Mouse (Mus musculus) limb, embryonic 15.5 days (tissue): ENCODE results near the gene Paqr9. TPM values are rescaled to one million over a fixed set of nuclear protein-coding genes. Genes with fewer than 3 reads are reported as not detected.

Source experiments
- ATAC-seq: fragments of 200-750 bp; cut with Nextera tagmentation; 2 replicates; pipeline ENCODE4 v1.8.0; 2017; ENCODE audit warnings: low read depth, moderate TSS enrichment; ENCODE audit not compliant: insufficient number of reproducible peaks, low FRiP score, low TSS enrichment
- H3K27ac ChIP-seq: fragments of 300-500 bp; sonication (generic); 2 replicates; pipeline ENCODE4 v1.5.1; 2015; ENCODE audit warnings: moderate library complexity, mild to moderate bottlenecking, inconsistent platforms
- H3K27me3 ChIP-seq: fragments of 300-500 bp; sonication (generic); 2 replicates; pipeline ENCODE4 v1.6.1; 2015; ENCODE audit warnings: inconsistent platforms
- H3K36me3 ChIP-seq: fragments of 300-500 bp; sonication (generic); 2 replicates; pipeline ENCODE4 v1.6.1; 2015; ENCODE audit warnings: inconsistent platforms
- H3K4me1 ChIP-seq: fragments of 300-500 bp; sonication (generic); 2 replicates; pipeline ENCODE4 v1.6.1; 2015; ENCODE audit warnings: inconsistent platforms
- H3K4me2 ChIP-seq: fragments of 300-500 bp; sonication (generic); 2 replicates; pipeline ENCODE4 v1.6.1; 2015; ENCODE audit warnings: mild to moderate bottlenecking, inconsistent platforms
- H3K4me3 ChIP-seq: fragments of 300-500 bp; sonication (generic); 2 replicates; pipeline ENCODE4 v1.5.1; 2015; ENCODE audit warnings: mild to moderate bottlenecking, inconsistent platforms
- H3K9ac ChIP-seq: fragments of 300-500 bp; sonication (generic); 2 replicates; pipeline ENCODE4 v1.6.1; 2015; ENCODE audit warnings: inconsistent platforms
- H3K9me3 ChIP-seq: fragments of 300-500 bp; sonication (generic); 2 replicates; pipeline ENCODE4 v1.6.1; 2016; ENCODE audit warnings: inconsistent platforms
- WGBS: fragments of 180-500 bp; shearing (Covaris S2); methylation state at CpG from one replicate; pipeline ENCODE4 v1.1.7; 2015; 5-methylcytosine and 5-hydroxymethylcytosine counted together
- polyA plus RNA-seq: library from polyadenylated mRNA; unstranded; fragments of >200 nt; fragmentation: Nextera tagmentation; extraction: Ambion mirVana; gene quantifications from 2 replicates; pipeline ENCODE4 v1.2.1, GENCODE M21; 2015

Gene Paqr9
- polyA plus RNA-seq, 1 experiment from 2014 or later = 0.15 TPM

DNA sequence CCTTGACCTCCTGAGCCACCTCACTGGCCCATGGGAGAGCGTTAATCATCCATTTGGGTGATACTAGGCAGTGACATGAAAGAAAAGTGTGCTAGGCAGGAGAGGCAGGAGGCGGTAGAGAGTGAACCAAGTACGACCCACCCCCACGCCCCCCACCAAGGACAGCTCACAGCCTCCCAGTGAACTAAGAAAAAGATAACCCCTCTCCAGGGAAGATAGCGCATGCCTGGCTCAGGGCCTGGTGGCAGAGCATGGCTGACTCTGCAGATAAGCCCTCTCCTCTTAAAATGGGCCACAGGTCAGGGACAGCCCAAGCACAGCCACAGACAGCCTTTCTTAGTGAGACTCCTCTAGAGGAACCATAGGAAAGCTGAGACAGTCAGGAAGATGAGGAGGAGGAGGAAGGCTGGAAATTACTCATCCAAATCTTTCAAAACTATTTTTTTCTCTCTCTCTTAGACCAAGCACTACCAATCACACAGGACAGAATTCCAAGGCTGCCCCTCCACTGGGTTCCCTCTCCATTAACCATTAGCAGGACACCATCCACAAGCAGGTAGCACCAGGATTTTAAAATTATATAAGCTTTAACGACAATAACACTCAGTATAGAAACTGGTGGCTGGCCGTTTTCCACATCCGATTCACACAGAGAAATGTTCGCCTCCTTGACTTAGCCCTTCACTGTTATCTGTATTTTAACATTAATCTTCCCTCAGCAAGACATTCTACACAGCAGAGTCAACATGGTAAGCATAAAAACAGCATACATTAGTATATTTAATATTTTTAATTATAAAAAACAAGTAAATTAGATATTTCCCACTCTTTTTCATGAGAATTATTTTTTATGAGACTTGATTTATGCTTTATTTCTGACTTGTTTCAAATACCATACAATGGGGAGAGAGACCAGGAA, 8.3 kb upstream of the Paqr9 start:
- no peak overlapping the region for H3K4me3 ChIP-seq
- WGBS = 62% methylated on average over 9 of the region's 9 CpGs
- ATAC-seq = no peak
- H3K4me1 ChIP-seq = no peaks in the 10 kb centered on the region
- H3K9me3 ChIP-seq = no peaks in the 10 kb centered on the region
- peaks cover 6% of the 10 kb centered on the region for H3K27me3 ChIP-seq
- no peak overlapping the region for H3K4me2 ChIP-seq
- H3K36me3 ChIP-seq = no peaks in the 10 kb centered on the region
- H3K9ac ChIP-seq = no peak overlapping the region
- H3K27ac ChIP-seq = no peak overlapping the region

DNA sequence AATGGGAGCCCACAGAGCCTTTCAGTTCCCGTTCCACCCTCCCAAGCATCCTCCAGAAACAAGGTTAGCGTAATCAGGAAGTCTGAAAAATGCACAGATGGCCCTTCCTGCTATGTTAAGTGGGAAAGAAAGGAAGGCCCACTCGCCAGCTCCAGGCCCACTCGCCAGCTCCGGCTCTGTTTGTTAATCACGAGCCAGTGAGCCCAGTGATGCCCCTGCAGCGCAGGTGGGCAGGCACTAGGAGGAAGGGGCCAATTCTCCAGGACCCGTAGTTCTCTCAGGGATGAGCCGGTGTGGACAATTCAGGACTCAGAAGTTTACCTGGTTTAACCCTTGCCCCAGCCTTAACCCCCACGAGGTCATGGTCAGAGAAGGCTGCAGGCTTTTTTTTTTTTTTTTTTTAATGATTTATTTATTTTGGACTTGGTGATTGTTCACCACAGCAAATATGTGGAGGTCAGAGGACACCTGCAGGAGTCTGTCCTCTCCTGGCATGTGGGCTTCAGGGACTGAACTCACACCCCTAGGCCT, 7.2 kb upstream of the Paqr9 start:
- no peak overlapping the region for H3K4me3 ChIP-seq
- H3K27me3 ChIP-seq = peaks cover 13% of the 10 kb centered on the region
- H3K4me2 ChIP-seq = no peak overlapping the region
- H3K36me3 ChIP-seq = no peaks in the 10 kb centered on the region
- no peaks in the 10 kb centered on the region for H3K9me3 ChIP-seq
- WGBS = 67% methylated on average over 10 of the region's 10 CpGs
- no peak for ATAC-seq
- H3K4me1 ChIP-seq = no peaks in the 10 kb centered on the region
- no peak overlapping the region for H3K27ac ChIP-seq
- H3K9ac ChIP-seq = no peak overlapping the region

DNA sequence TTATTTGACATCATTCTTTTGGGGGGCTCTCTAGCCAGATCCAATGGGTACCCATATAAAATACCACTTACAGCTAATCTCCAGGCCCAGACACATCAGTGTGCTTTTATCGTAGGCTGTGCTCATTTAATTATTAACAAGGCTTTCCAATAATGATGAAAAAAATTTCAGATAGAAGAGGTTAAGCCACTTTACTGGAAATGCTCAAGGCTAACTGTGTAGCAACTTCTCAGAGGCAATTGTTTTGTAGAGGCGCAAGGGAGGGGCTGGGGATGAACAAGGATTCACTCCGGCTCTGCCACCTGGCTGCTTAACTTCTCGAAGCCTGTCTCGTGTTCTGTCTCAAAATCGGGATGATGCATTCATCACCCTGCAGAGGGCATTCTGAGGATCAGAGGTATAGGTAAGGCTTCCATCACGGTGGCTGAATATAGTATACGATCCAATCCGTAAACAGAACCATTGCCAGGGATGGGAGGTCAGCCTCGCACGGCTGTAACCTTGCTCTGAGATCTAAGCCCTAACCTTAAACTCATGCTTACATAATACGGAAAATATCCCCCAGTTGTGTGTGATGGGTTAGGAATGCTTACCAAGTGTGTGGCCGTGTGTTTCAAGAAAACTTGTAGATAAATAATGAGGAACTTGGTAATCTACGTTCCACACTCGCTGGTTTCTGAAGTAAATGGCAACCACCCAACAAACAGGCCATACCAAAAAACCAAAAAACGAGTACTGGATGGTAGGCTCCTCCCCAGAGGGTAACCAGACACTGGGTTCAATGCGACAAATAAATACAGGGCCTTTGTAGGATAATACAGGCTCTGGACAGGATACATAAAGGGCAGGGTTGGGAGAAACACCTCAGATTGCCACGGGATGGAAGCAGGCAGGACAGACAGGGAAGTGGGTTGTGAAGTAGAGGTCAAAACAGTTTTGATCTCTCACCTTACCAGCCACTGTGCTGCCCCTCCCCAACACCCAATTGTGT, 4.9 kb upstream of the Paqr9 start:
- Histone ChIP-seq H3K9me3 (no peaks in the 10 kb centered on the region), H3K4me2 (no peak overlapping the region), H3K27ac (no peak overlapping the region), H3K36me3 (no peaks in the 10 kb centered on the region), H3K9ac (no peak overlapping the region), H3K4me3 (no peak overlapping the region), H3K4me1 (peaks cover 9% of the 10 kb centered on the region), H3K27me3 (peaks cover 32% of the 10 kb centered on the region)
- 74% methylated on average over 18 of the region's 18 CpGs for WGBS
- no peak for ATAC-seq

DNA sequence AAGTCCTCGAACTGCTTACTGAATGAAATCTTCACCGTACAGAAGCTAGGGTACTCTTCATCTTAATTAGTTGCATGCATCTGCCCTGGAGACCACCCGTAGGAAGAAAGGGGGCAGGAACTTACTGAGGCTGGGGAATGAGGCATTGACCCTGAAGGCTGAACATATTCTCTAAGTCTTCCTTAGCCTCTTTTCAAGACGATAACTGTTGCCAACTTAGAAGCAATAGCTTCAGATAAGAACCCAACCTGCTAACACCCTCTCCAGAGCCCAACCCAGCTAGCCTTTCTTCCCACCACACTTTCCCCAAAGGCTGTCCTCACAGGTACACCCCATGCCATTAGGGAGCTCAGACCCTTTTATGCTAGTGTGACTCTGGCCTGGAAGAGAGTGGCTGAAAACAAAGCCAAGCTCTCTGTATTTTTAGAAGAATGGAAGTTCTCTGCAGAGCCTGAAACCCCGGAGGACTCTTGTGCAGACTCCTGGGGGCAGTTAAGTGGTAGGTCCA, 4.2 kb upstream of the Paqr9 start:
- Histone ChIP-seq H3K4me1 (peaks cover 15% of the 10 kb centered on the region), H3K27me3 (peaks cover 40% of the 10 kb centered on the region), H3K4me3 (no peak overlapping the region), H3K9me3 (no peaks in the 10 kb centered on the region), H3K27ac (no peak overlapping the region), H3K4me2 (no peak overlapping the region), H3K36me3 (no peaks in the 10 kb centered on the region), H3K9ac (no peak overlapping the region)
- WGBS = 67% methylated on average over 5 of the region's 5 CpGs
- ATAC-seq = no peak

DNA sequence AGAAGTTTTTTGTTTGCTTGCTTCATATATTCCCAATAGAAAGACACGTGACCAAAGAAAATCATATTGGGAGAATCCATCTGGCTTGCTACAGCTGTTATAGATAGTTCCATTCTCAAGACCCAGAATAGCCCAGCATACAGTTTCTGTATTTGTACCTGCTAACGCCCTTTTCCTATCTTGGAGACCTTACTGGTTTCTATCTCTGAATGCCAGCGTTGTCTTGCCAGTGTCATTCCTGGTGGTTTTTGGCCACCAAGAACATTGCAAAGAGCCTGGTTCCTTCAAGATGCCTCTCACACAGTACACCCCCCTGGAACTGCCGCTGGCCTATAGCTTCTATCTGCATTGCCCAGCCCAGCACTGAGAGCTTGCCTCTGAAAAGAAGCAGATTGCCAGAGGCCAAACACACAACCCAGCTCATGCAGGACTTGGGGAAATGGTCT, 3.4 kb upstream of the Paqr9 start:
- H3K9ac ChIP-seq = no peak overlapping the region
- peaks cover 48% of the 10 kb centered on the region for H3K27me3 ChIP-seq

DNA sequence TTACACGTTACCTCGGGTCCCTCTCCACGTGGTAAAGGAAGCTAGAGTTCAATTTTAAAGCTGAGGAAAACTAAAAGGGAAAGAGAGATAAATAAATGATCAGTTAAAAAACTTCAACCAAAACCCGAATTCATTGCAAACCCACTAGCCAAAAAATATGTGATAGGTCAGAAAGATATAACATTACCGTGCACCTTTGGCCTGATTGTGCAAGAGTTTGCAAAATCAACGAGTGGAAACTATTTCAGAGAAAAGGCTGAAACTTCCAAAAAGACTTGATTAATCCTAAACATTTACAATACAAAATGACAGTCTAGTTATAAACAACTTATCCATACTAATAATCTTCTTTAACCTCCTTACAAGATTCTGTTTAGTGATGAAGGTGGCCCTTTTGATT, 1.7 kb upstream of the Paqr9 start:
- H3K27me3 ChIP-seq = peaks cover 64% of the 10 kb centered on the region
- WGBS = 64% methylated on average over 6 of the region's 6 CpGs
- H3K27ac ChIP-seq = no peak overlapping the region

More for the DNA sequence above, 3.4 kb upstream of the Paqr9 start:
- Histone ChIP-seq H3K4me3 (no peak overlapping the region), H3K27ac (no peak overlapping the region), H3K9me3 (no peaks in the 10 kb centered on the region), H3K4me1 (peaks cover 17% of the 10 kb centered on the region), H3K4me2 (no peak overlapping the region), H3K36me3 (no peaks in the 10 kb centered on the region)
- WGBS = 84% methylated on average over 4 of the region's 4 CpGs
- ATAC-seq = no peak

DNA sequence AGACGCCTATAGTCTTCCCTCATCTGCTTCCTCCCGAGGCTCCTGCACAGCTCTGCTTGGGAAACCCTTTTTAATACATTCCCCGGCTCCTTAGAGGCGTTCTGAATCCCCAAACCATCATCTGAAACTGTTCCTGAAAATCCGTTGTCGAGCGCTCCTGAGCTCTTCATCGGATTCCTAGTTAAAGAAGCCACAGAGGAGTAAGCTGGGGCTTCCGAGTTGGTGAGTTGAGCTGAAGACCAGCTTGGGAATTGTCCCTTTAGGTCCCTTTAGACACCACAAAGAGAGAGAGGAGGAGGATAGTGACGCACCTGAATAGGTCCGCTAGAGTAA, 765 bp upstream of the Paqr9 start:
- 11% methylated on average over 11 of the region's 11 CpGs for WGBS

More for the DNA sequence above, 1.7 kb upstream of the Paqr9 start:
- Histone ChIP-seq H3K4me1 (peaks cover 17% of the 10 kb centered on the region), H3K9me3 (no peaks in the 10 kb centered on the region), H3K4me2 (no peak overlapping the region), H3K4me3 (no peak overlapping the region), H3K36me3 (no peaks in the 10 kb centered on the region), H3K9ac (no peak overlapping the region)
- ATAC-seq = no peak

DNA sequence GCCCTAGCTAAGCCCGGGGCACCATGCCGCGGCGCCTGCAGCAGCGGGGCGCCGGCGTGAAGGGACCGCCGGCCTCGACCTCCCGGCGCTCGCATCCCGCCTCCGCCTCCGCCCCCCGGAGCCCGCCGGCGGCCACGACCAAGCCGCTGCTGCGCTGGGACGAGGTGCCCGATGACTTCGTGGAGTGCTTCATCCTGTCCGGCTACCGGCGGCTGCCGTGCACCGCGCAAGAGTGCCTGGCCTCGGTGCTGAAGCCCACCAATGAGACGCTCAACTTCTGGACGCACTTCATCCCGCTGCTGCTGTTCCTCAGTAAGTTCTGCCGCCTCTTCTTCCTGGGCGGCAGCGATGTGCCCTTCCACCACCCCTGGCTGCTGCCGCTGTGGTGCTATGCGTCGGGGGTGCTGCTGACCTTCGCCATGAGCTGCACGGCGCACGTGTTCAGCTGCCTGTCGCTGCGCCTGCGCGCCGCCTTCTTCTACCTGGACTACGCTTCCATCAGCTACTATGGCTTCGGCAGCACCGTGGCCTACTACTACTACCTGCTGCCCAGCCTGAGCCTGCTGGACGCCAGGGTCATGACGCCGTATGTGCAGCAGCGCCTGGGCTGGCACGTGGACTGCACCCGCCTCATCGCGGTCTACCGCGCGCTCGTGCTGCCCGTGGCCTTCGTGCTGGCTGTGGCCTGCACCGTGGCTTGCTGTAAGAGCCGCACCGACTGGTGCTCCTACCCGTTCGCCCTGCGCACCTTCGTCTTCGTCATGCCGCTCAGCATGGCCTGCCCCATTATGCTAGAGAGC, 679 bp downstream of the Paqr9 start:
- peak overlapping the region; percentile 64 for H3K4me3 ChIP-seq
- peak; percentile 48; the same call in 1 of the 2 replicates for ATAC-seq
- H3K27ac ChIP-seq = no peak overlapping the region
- WGBS = 10% methylated on average over 78 of the region's 78 CpGs
- peak overlapping the region; percentile 98 for H3K4me2 ChIP-seq
- H3K27me3 ChIP-seq = peaks cover 78% of the 10 kb centered on the region
- peak overlapping the region; percentile 42 for H3K9ac ChIP-seq
- H3K36me3 ChIP-seq = no peaks in the 10 kb centered on the region
- H3K4me1 ChIP-seq = peaks cover 17% of the 10 kb centered on the region
- H3K9me3 ChIP-seq = no peaks in the 10 kb centered on the region

More for the DNA sequence above, 765 bp upstream of the Paqr9 start:
- no peak overlapping the region for H3K27ac ChIP-seq
- H3K9me3 ChIP-seq = no peaks in the 10 kb centered on the region
- H3K27me3 ChIP-seq = peaks cover 72% of the 10 kb centered on the region
- H3K9ac ChIP-seq = no peak overlapping the region
- H3K36me3 ChIP-seq = no peaks in the 10 kb centered on the region
- peak overlapping the region; percentile 98 for H3K4me2 ChIP-seq
- ATAC-seq = no peak
- peak overlapping the region; percentile 64 for H3K4me3 ChIP-seq
- peaks cover 17% of the 10 kb centered on the region for H3K4me1 ChIP-seq

DNA sequence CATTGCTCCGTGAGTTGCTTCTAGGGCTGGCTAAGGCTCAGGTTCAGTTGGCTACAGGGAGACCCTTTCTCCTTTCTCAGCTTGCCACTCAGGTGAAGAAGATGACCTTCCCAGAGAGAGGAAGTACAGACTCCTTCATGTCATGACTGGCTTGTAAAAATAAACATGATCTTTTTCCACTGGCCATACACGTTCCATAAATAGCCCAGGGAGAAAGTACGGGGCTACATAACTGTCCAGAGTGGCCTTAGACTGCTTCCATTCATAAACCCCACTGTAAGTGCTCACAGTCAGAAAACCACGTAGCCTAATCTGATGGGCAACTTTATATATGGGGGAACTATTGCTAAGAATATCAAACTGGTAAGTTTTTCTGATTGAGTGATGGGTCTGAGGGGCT, 4.6 kb downstream of the Paqr9 start:
- no peaks in the 10 kb centered on the region for H3K36me3 ChIP-seq
- no peaks in the 10 kb centered on the region for H3K9me3 ChIP-seq
- H3K27me3 ChIP-seq = peaks cover 51% of the 10 kb centered on the region
- 68% methylated on average over 4 of the region's 4 CpGs for WGBS
- no peak overlapping the region for H3K27ac ChIP-seq
- H3K9ac ChIP-seq = no peak overlapping the region
- H3K4me3 ChIP-seq = no peak overlapping the region
- ATAC-seq = no peak
- no peak overlapping the region for H3K4me2 ChIP-seq
- peaks cover 12% of the 10 kb centered on the region for H3K4me1 ChIP-seq

DNA sequence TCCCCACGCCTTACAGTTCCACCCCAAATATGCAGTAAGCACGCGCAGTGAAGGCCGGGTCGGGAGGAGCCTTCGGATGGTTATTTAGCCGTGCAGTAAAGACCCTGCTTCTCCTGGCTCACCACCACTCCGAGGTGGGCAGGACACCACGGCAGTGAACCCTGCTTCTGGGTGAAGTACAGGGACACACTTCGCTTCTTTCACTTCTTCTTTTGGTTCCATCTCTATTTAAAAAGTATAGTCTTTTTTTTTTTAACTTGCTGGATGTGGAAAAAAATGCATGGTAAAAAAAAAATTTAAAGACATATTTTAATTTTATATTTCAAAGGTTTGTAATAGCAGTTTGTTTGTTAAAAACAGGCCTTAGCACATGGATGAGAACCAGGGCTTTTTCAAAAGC, 6.9 kb downstream of the Paqr9 start:
- Histone ChIP-seq H3K9ac (no peak overlapping the region), H3K4me1 (no peaks in the 10 kb centered on the region), H3K4me2 (no peak overlapping the region), H3K9me3 (no peaks in the 10 kb centered on the region), H3K27me3 (peaks cover 27% of the 10 kb centered on the region), H3K4me3 (no peak overlapping the region), H3K36me3 (no peaks in the 10 kb centered on the region), H3K27ac (no peak overlapping the region)
- WGBS = 81% methylated on average over 10 of the region's 10 CpGs
- no peak for ATAC-seq

DNA sequence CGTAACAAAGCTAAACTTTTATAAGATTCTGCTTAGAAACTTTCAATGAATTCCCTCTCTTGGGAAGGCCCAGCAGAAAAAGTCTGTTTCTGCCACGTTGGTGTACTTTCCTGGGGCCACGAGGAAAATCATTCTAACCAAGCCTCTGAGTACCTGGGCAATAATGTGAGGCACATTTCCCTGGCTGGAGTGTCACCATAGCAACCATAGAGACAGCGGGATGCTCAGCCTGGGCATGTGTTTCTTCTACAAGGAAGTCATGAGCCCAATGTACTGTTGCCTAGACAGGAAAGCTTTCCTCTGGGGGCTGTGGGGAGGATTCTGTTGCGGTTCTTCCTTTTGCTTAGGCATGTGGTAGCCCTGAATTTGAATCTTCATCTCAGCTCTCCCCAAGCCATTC, 7.5 kb downstream of the Paqr9 start:
- H3K4me2 ChIP-seq = no peak overlapping the region
- no peaks in the 10 kb centered on the region for H3K36me3 ChIP-seq
- no peak overlapping the region for H3K9ac ChIP-seq
- peaks cover 22% of the 10 kb centered on the region; the same call in 1 of the 2 replicates for H3K27me3 ChIP-seq
- H3K27ac ChIP-seq = no peak overlapping the region
- ATAC-seq = no peak
- no peaks in the 10 kb centered on the region for H3K9me3 ChIP-seq
- H3K4me1 ChIP-seq = no peaks in the 10 kb centered on the region
- WGBS = 47% methylated on average over 5 of the region's 5 CpGs
- no peak overlapping the region for H3K4me3 ChIP-seq
